ENCODE assay signal across 19 mouse cellular contexts in the genomic region with DNA sequence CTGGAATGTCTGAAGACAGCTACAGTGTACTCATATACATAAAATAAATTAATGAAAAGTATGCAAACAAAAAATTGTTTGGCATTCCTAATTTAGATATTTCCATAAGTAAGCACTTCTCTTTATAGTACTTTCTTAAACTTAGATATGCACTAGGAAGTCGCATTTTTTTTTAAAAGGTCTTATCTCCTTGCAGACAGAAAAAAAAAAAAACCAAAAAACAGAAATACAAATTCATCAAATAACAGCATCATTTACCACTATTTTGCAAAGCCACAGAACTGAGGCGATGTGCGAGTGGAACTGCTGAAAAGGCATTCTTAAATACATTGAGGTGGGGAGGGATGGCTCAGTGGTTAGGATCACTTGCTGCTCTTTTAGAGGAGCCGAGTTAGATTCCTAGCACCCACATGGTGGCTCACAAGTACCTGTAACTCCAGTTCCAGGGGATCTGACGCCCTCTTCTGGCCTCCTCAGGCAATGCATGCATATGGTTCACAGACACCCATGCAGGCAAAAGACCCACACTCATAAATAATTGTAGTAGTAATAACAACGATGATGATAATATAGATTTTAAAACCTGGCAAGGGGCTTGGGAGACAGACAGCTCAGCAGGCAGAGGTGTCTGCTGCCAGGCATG. TPM values are rescaled to one million over a fixed set of nuclear protein-coding genes. Genes with fewer than 3 reads are reported as not detected.
DNase-seq lines count a peak whose midpoint lies in the region; ATAC-seq and TF ChIP-seq lines count a peak whose summit lies in the region.
"Had no signal": no experiment of that assay in that cellular context is flagged by ENCODE, and none has a peak within 500 bp of the region (broad histone marks: within the 10 kb centered on the region; RNA-seq: fewer than 3 reads in every experiment).

No protein-coding gene starts in this region.

- H3K4me2 ChIP-seq in liver, embryonic 12.5 days = peak overlapping the region; percentile 70; the same call in 1 of the 2 replicates
- H3K4me2 ChIP-seq in liver, postnatal 0 days (ENCODE audit: low read depth, low read length) = no peak overlapping the region
- H3K4me2 ChIP-seq: embryonic facial prominence, embryonic 12.5 days; forebrain, embryonic 15.5 days; heart, embryonic 15.5 days; midbrain, embryonic 12.5 days had no signal

- peak; percentile 28; the same call in 1 of the 2 replicates for TF ChIP-seq CTCF in liver, postnatal 0 days (IDR thresholded peaks at IDR 0.05; ENCODE audit: low read depth)

- peak; percentile 17 for DNase-seq in CD4-positive, CD25-positive, alpha-beta regulatory T cell, adult 2 months (ENCODE audit: low read depth, low spot score)
- no peak for DNase-seq in liver
- DNase-seq in MEL-GATA-1-ER (ENCODE audit: extremely low read depth, low read depth) = peak; percentile 32
- no peak for DNase-seq in liver, postnatal 0 days
- DNase-seq in spleen, adult 12 weeks (ENCODE audit: low spot score) = no peak
- DNase-seq: adrenal gland, postnatal 10 days; cerebellum, adult 11-12 months; kidney, adult 9 months; kidney, postnatal 4 days; thymus, adult 2 months had no signal

- H3K9me3 ChIP-seq in liver, embryonic 12.5 days (replicated peaks) = 0 out of 2 replicates have a peak, but pooled peaks cover 3% of the 10 kb centered on the region
- peaks cover 2% of the 10 kb centered on the region; the same call in 1 of the 2 replicates for H3K9me3 ChIP-seq in liver, postnatal 0 days (ENCODE audit: low read length)
- H3K9me3 ChIP-seq: embryonic facial prominence, embryonic 12.5 days; forebrain, embryonic 15.5 days; heart, embryonic 15.5 days; midbrain, embryonic 12.5 days had no signal

- no peak overlapping the region for H3K9ac ChIP-seq in liver, embryonic 12.5 days
- no peak overlapping the region for H3K9ac ChIP-seq in liver, postnatal 0 days (replicated peaks)
- H3K9ac ChIP-seq: embryonic facial prominence, embryonic 12.5 days; forebrain, embryonic 15.5 days; heart, embryonic 15.5 days; midbrain, embryonic 12.5 days had no signal

- no peak for TF ChIP-seq EP300 in liver, postnatal 0 days (IDR thresholded peaks at IDR 0.05; ENCODE audit: low read depth)

- no peaks in the 10 kb centered on the region for H3K27me3 ChIP-seq in liver, embryonic 12.5 days (replicated peaks)
- no peaks in the 10 kb centered on the region for H3K27me3 ChIP-seq in liver, postnatal 0 days (ENCODE audit: insufficient read depth, low read length)
- H3K27me3 ChIP-seq: CH12.LX; embryonic facial prominence, embryonic 12.5 days; forebrain, embryonic 15.5 days; heart, embryonic 15.5 days; midbrain, embryonic 12.5 days had no signal

- H3K4me3 ChIP-seq in liver, embryonic 12.5 days = no peak overlapping the region
- H3K4me3 ChIP-seq in liver, postnatal 0 days (ENCODE audit: low read depth, low read length) = no peak overlapping the region
- H3K4me3 ChIP-seq: embryonic facial prominence, embryonic 12.5 days; forebrain, embryonic 15.5 days; heart, embryonic 15.5 days; midbrain, embryonic 12.5 days had no signal

- WGBS in liver, embryonic 12.5 days (ENCODE audit: insufficient replicate concordance) = 85% methylated on average over 6 of the region's 6 CpGs
- 83% methylated on average over 6 of the region's 6 CpGs for WGBS in liver, postnatal 0 days (ENCODE audit: insufficient replicate concordance)

- H3K27ac ChIP-seq in liver, embryonic 12.5 days = peak overlapping the region; percentile 95; the same call in 1 of the 2 replicates
- no peak overlapping the region for H3K27ac ChIP-seq in liver, postnatal 0 days (ENCODE audit: low read depth)
- H3K27ac ChIP-seq: embryonic facial prominence, embryonic 12.5 days; forebrain, embryonic 15.5 days; heart, embryonic 15.5 days; macrophage; midbrain, embryonic 12.5 days had no signal

- peaks cover 25% of the 10 kb centered on the region for H3K36me3 ChIP-seq in liver, embryonic 12.5 days
- peaks cover 4% of the 10 kb centered on the region; the same call in 1 of the 2 replicates for H3K36me3 ChIP-seq in liver, postnatal 0 days (replicated peaks; ENCODE audit: insufficient read depth, low read length)
- H3K36me3 ChIP-seq: forebrain, embryonic 15.5 days had no signal

- no peak for ATAC-seq in CD4-positive, CD25-positive, alpha-beta regulatory T cell, adult 4 months
- no peak for ATAC-seq in liver, embryonic 12.5 days
- ATAC-seq in liver, postnatal 0 days = no peak
- ATAC-seq in monocyte, adult 5-6 weeks (replicated peaks; ENCODE audit: insufficient number of reproducible peaks, low FRiP score, low TSS enrichment, poor library complexity, severe bottlenecking) = no peak
- ATAC-seq: forebrain, embryonic 15.5 days had no signal

- H3K4me1 ChIP-seq in liver, embryonic 12.5 days = peaks cover 67% of the 10 kb centered on the region
- H3K4me1 ChIP-seq in liver, postnatal 0 days (ENCODE audit: insufficient read depth) = peaks cover 21% of the 10 kb centered on the region

RNA-seq across cellular contexts. Expression of gene Uso1, which starts 7.6 kb away (rescaled TPM):
- polyA plus RNA-seq in CD4-positive, CD25-positive, alpha-beta regulatory T cell, adult 4 months (2017; shearing (Covaris generic)) = 10 to 100 TPM; 35.5 to 36.5 TPM
- polyA plus RNA-seq in liver, embryonic 12.5 days (2016; fragmentation: Nextera tagmentation; extraction: Ambion mirVana) = 35.6 and 37.1 TPM in 2 replicates
- 22.0 and 22.2 TPM in 2 replicates for polyA plus RNA-seq in liver, postnatal 0 days (2015; fragmentation: Nextera tagmentation; extraction: Ambion mirVana)
- 16.5 to 45.5 TPM (median 28.5 TPM) in 3 replicates for total RNA-seq in monocyte, adult 5-6 weeks (2017)

RNA-seq across cellular contexts. Expression of gene G3bp2, which starts 46.6 kb away (rescaled TPM):
- polyA plus RNA-seq in CD4-positive, CD25-positive, alpha-beta regulatory T cell, adult 4 months (2017; shearing (Covaris generic)) = 100 to 1,000 TPM; 210 to 252 TPM
- 84.0 and 87.0 TPM in 2 replicates for polyA plus RNA-seq in liver, embryonic 12.5 days (2016; fragmentation: Nextera tagmentation; extraction: Ambion mirVana)
- polyA plus RNA-seq in liver, postnatal 0 days (2015; fragmentation: Nextera tagmentation; extraction: Ambion mirVana) = 46.7 and 50.1 TPM in 2 replicates
- 133 to 155 TPM (median 141 TPM) in 3 replicates for total RNA-seq in monocyte, adult 5-6 weeks (2017)

Comparison
In these comparisons a context has a peak if more than half of its experiments do, and no peak if none do; other contexts are left out.
1. DNase-seq: peak in CD4-positive, CD25-positive, alpha-beta regulatory T cell, adult 2 months (single experiment) and MEL-GATA-1-ER (single experiment); none in liver (single experiment), liver, postnatal 0 days (single experiment) and spleen, adult 12 weeks (single experiment).